Mouse (Mus musculus) left cerebral cortex, adult 2 months (tissue): ENCODE data around the gene Tmc6. TPM values are rescaled to one million over a fixed set of nuclear protein-coding genes. Genes with fewer than 3 reads are reported as not detected.
"Not testable (repeated sequence)": the region's sequence is repeated elsewhere in the genome, so short reads cannot be mapped to it uniquely, and the experiment has no call there.

ENCODE experiments used
- DNase-seq, 2 experiments: peaks; one replicate each; pipeline ENCODE4 v3.0.0; 2021 to 2022; ENCODE audit warnings: low spot score in 2 of 2, mixed read lengths in 1 of 2; ENCODE audit errors: extremely low spot score in 1 of 2
- H3K27ac ChIP-seq: fragments of 200-600 bp; 2 replicates; pipeline ENCODE4 v1.8.1; 2022
- H3K4me3 ChIP-seq: fragments of 200-600 bp; 2 replicates; pipeline ENCODE4 v1.8.1; 2022
- CTCF ChIP-seq: fragments of 200-600 bp; IDR thresholded peaks from 2 replicates; pipeline ENCODE4 v1.8.1; 2022; ENCODE audit warnings: antibody characterized with exemption, mild to moderate bottlenecking, moderate library complexity
- intact Hi-C: fragments of 180-260 bp; cut with DNase I; formaldehyde crosslinking; loops from one replicate; pipeline ENCODE4 v1.15.1; 2025
- total RNA-seq, 2 experiments: library from RNA; stranded (reverse); gene quantifications; 2 replicates each; pipeline ENCODE4 v1.2.3; 2021

Gene Tmc6
- total RNA-seq, 2 experiments from 2014 or later: 7.8 to 9.3 TPM

GRCm38 (mm10) chr11:117790703-117791440 lies 8.9 kb upstream of the Tmc6 start:
- TF ChIP-seq CTCF: no peak; the same call in 1 of the 2 replicates
- Histone ChIP-seq H3K27ac (no peak overlapping the region), H3K4me3 (no peak overlapping the region)
- DNase-seq: no peak
- intact Hi-C loops: loop anchor here (1.0 kb wide), 1 partner anchor 33 kb away; no protein-coding TSS in a partner anchor

GRCm38 (mm10) chr11:117790286-117790685 lies 8.3 kb upstream of the Tmc6 start:
- H3K4me3 ChIP-seq: no peak overlapping the region
- peak; percentile 82 for TF ChIP-seq CTCF
- intact Hi-C loops: loop anchor here (1.0 kb wide), 1 partner anchor 34 kb away; no protein-coding TSS in a partner anchor
- H3K27ac ChIP-seq: no peak overlapping the region
- DNase-seq: peak in 1 of 2 experiments; percentile 62

- intact Hi-C loops, DNase-seq, H3K4me3 ChIP-seq, H3K27ac ChIP-seq: not testable (repeated sequence)
These were observed 6.5 kb upstream of the Tmc6 start for GRCm38 (mm10) chr11:117788481-117788880.

GRCm38 (mm10) chr11:117786294-117786693 lies 4.3 kb upstream of the Tmc6 start:
- peak; percentile 68 for TF ChIP-seq CTCF
- Histone ChIP-seq H3K27ac (no peak overlapping the region), H3K4me3 (no peak overlapping the region)
- peak in 1 of 2 experiments; percentile 56 for DNase-seq
- intact Hi-C loops: no loop called here

GRCm38 (mm10) chr11:117783683-117784309 lies 1.8 kb upstream of the Tmc6 start:
- Histone ChIP-seq H3K27ac (no peak overlapping the region), H3K4me3 (no peak overlapping the region)
- no peak for TF ChIP-seq CTCF
- intact Hi-C loops: loop anchor here (2.0 kb wide), 1 partner anchor 71 kb away; no protein-coding TSS in a partner anchor
- no peak for DNase-seq

- intact Hi-C loops: no loop called here
- Histone ChIP-seq H3K27ac (no peak overlapping the region), H3K4me3 (peak overlapping the region; percentile 20)
- TF ChIP-seq CTCF: peak; percentile 78
- DNase-seq: peak in 1 of 2 experiments; percentile 50
These were observed 1.1 kb upstream of the Tmc6 start for GRCm38 (mm10) chr11:117783089-117783488.

- intact Hi-C loops: no loop called here
- Histone ChIP-seq H3K4me3 (peak overlapping the region; percentile 20; the same call in 1 of the 2 replicates), H3K27ac (no peak overlapping the region)
These were observed 672 bp upstream of the Tmc6 start for GRCm38 (mm10) chr11:117782705-117783034.

GRCm38 (mm10) chr11:117781199-117781821 lies 688 bp downstream of the Tmc6 start:
- Histone ChIP-seq H3K27ac (no peak overlapping the region; the same call in 1 of the 2 replicates), H3K4me3 (no peak overlapping the region)
- intact Hi-C loops: no loop called here
- no peak for TF ChIP-seq CTCF
- DNase-seq: no peak

More at GRCm38 (mm10) chr11:117782705-117783034, 672 bp upstream of the Tmc6 start:
- TF ChIP-seq CTCF: no peak
- DNase-seq: no peak

GRCm38 (mm10) chr11:117780582-117781111 lies 1.4 kb downstream of the Tmc6 start:
- intact Hi-C loops: no loop called here
- Histone ChIP-seq H3K4me3 (peak overlapping the region; percentile 44), H3K27ac (peak overlapping the region; percentile 85)
- TF ChIP-seq CTCF: no peak; the same call in 1 of the 2 replicates
- no peak for DNase-seq

GRCm38 (mm10) chr11:117780199-117780515 lies 1.8 kb downstream of the Tmc6 start:
- intact Hi-C loops: no loop called here
- Histone ChIP-seq H3K27ac (peak overlapping the region; percentile 85), H3K4me3 (peak overlapping the region; percentile 44)
- TF ChIP-seq CTCF: no peak
- no peak for DNase-seq

- no peak for TF ChIP-seq CTCF
- intact Hi-C loops: no loop called here
- DNase-seq: no peak
- Histone ChIP-seq H3K4me3 (peak overlapping the region; percentile 44), H3K27ac (peak overlapping the region; percentile 85)
These were observed 2.4 kb downstream of the Tmc6 start for GRCm38 (mm10) chr11:117779434-117780198.
